Mouse (Mus musculus): Measurements from ENCODE around the gene Spata13. TPM values are rescaled to one million over a fixed set of nuclear protein-coding genes. Genes with fewer than 3 reads are reported as not detected.

Gene Spata13
- polyA plus RNA-seq, 1 experiment: 17.6 TPM

DNA sequence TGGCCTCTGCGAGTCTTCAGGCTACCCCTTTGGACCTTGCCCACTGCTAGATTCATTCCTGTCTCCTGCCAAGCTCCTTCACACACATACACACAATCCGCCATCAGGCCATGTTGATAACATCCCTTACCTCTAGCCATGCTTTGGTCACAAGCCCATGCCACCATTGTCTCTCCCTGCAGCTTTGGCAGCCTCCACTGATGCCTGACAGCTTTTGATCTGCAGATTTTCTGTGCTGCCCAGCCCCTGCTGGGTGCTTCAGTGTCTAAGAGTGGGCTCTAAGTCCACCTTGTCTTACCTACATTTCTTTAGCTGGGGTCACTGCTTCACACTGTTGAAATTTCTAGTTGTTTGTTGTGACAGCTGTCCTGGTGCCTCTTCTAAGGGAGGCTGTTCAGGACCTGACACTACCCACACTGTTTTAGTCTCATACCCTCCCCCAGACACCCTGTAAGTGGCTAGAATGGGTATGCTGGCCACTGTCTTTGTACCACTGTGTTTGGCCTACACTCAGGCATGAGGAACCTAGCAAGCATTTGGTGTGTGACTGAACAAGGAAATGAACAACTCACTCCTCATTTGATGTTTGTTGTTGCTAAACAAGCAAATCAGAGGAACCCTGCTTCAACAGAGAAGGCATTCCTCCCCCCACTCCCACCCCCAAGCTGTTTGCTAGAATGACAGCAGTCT is 43.0 kb downstream of the Spata13 start:
- DNase-seq (ENCODE audit: low read depth): no peak

DNA sequence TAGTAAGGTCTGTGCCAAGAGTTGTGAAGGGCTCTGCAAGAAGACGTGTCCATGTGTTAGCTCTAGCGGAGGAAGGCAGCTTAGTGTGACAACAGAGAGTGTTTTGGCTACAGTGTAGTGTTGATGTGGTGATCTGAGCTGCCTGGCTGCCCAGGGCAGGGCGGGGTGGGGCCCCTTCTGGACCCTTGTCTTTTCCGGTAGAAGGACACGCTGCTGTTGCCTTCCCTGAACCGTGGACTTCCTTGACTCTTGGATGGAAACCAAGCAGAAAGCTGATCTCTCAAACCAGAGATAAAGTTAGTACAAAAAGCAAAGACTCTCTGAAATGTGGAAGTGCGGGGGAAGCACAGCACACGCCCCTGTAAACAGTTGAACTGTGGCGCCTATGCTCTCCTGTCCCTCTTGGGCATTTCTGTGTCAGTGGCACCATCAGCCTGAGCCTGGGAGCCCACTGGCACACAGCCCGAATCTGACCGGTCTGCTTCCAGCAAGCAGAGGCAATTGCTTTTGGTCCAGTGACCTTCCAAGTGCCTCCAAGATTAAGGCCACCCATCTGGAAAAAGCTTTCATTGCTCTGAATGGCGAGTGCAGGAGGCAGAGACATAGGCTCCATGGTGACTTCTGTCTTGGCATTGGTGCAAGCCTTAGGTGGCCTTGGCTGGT is 48.7 kb downstream of the Spata13 start:
- DNase-seq (ENCODE audit: low read depth): no peak

DNA sequence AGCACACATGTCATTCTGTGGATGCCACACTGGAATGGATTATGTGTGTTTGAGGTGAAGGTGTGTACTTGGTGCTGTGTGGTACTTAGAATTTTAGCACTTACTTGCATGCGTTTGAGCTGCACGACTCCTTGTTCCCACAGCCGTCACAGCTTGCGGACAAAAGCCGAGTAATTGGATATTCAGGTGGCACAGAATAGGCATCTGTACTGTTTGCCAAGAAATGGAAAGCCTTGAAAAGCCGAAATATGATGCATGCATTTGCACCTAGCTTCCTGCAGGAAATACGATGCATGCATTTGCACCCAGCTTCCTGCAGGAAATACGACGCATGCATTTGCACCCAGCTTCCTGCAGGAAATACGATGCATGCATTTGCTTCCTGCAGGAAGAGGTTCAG is 50.2 kb downstream of the Spata13 start:
- DNase-seq (ENCODE audit: low read depth): no peak

DNA sequence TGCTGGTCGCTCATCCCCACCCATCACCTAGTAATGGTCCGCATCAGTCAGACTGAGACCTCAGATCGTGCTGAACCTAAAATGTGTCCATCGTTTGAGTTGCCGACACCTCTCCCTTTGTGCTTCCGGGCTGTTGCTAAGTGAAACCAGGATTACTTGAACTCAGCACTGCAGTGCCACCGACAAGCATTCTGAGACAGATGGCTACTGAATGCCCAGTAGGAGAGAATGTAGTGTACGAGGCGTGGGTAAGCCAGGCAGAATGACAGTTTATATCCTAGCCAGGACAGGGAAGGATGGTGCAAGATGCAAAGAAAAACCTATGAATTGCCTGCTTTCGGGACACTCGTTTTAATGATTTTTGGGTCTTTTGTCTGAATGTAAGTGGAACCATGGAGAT is 52.9 kb downstream of the Spata13 start:
- DNase-seq (ENCODE audit: low read depth): no peak

DNA sequence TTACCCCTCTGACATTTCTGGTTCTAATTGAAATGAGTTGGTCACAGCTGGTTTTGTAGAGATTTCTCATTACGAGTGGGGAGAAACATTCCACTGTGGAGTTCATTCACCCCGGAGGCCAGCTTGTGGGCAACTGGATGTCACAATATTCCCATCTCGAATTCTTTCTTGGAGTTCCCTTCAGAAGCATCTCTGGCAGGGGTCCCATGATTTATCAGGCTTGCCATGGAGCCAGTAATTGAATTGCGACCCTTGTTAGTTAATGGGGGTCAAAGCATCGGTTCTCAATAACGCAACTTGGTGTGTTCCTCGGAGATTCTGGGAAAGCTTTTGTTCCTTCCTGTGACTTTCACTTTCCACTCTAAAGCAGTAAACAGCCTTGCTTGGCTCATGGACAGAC is 53.4 kb downstream of the Spata13 start:
- no peak for DNase-seq (ENCODE audit: low read depth)

DNA sequence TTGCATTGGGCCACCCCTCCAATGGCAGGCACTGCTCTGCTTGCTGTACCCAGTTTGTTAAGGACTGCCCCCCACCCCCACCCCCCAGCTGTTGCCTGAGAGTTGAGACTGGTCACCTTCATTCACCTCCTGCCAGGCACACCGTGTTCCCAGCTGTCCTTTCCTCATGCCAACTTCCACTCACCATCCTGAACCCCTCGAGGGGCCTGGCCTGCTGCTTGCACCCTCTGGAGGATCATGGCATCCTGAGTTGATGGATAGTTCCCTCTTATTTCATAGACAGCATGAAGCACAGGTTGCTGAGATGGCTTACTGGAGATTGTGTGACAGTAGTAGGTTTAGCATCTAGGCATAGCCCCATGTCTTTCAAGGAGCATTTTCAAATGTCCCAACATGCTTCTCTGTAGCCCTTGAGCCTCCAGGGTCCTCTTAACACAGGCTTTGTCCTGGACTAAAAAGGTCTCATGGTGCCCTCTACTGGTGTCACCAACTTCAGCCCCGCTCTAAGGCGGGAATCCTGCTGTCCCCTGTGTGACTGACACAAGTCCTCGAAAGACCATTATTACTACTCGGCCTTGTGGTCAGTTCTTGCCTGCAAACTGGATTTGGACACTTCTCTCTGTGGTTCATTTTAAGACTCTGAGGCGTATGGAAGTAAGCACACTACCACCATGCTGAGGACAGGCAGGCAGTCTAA is 54.9 kb downstream of the Spata13 start:
- no peak for DNase-seq (ENCODE audit: low read depth)

DNA sequence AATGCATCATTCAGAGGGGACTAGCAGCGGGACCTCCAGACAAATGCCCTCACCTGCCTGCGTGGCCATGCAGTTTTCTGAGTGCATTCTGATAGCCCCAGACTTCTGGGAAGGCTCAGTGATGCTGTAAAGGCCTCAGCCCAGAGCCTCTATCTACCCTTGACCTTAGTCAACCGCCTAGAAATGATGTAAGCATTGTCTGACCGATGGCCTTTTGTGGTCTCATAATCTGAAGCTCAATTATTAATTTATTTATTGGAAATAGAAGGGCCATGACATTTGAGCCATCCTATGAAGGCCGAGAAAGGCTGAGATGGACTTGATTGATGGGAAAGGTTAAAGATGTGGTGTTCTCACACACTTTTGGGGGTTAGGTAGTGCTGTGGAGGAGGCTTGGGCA is 56.0 kb downstream of the Spata13 start:
- no peak for DNase-seq (ENCODE audit: low read depth)

DNA sequence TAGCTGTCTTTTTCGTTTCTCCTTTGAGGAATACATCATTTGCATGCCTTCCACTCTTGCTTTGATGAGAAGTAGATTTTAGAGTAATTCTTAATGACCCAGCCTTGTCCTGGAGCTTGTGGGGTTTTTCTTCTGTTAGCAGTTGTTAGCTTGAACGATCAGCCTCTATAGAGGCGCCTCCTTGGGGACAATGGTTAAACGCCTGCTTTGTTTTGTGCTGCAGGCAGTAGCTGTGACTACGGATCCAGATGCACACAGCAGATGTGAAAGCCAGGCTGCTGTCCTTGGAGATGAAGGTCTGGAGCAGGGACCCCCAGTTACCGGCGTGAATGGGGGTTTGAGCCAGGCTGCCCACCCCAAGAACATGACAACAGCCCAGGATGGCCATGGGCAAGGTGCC is 56.8 kb downstream of the Spata13 start:
- no peak for DNase-seq (ENCODE audit: low read depth)

DNA sequence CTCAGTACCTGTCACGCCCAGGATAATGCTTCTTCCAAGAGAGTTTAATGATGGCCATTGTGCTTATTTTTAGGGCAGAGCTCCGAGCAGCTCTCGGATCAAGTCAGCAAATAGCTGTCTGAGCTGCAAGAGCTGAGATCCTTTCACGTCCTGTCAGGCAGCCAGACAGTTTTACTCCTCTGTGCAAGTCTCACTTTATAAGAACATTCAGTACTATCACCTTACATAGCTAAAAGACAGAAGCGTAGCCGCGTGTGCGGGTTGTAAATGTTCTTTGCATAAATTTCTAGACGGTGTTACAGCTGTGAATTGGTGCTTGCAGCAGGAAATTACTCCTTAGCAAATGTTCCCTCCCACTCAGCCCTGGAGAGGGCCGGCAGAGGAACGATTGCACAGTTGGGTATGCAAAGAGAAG is 59.3 kb downstream of the Spata13 start:
- DNase-seq (ENCODE audit: low read depth): no peak

DNA sequence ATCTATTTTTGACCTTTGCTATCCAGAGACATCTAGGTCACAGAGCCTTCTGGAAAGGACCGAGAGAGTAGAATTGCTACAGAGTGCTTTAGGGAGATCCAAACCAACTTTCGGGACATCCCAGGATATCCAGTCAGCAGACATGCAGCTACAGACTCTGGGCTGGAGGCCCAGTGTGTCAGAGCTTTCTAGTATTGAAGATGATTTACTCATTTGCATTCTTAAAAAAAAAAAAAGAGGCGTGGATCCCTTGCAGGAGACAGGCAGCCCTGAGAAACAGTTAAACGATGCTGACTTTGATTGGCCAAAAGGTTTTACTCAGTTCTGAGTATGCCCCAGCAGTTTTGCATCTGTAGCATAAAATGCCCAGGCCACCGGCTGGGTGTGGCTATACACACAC is 59.9 kb downstream of the Spata13 start:
- DNase-seq (ENCODE audit: low read depth): no peak

DNA sequence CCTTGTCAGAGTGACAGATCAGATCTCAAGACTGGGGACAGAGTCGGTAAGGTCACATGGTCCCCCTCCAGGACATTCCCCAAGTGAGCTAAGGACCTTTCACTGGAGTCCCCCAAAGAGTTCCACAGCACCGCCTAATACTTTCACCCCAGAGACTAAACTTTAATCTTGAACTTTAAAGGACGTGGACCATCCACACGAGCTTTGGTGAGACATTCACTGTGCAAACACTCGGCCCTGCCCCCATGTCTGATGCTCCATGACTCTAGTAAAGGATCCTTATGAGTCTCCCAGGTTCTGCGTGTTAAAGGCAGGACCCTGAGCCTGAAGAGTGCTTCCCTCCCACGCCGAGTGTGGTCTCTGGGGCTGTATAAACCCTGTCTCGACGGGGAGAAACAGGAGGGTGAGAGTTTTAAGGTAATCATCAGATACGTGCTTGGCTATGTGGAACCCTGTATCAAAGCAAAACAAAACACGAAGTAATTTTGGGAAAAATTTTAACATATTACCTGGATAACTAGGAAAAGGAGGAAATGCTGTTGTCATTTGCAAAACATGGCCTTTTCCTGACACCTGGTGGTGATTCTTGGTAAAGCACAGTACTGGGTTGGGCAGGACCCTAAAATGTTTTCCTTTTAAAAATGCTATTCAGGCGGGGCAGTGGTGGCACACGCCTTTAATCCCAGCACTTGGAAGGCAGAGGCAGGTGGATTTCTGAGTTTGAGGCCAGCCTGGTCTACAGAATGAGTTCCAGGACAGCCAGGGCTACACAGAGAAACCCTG is 60.6 kb downstream of the Spata13 start:
- DNase-seq (ENCODE audit: low read depth): no peak

DNA sequence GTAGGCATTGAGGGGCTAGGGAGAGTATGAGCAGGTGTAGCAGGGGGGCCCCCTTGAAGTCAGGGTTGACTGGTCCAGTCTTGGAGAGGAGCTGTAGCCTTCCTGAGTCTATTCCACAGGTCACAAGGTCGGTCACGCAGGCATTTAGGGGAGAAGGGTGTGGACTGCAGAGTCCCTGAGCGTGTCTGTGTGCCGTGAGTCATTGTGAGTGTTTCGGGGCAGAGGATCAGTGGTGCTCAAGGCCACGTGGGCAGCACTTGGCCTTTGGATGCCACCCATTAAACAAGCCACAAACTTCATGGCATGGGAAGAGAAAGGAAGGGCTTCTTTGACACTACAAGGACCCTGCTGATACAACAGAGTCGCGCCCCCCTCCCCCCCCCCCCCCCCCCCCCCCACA is 63.5 kb downstream of the Spata13 start:
- no peak for DNase-seq (ENCODE audit: low read depth)

DNA sequence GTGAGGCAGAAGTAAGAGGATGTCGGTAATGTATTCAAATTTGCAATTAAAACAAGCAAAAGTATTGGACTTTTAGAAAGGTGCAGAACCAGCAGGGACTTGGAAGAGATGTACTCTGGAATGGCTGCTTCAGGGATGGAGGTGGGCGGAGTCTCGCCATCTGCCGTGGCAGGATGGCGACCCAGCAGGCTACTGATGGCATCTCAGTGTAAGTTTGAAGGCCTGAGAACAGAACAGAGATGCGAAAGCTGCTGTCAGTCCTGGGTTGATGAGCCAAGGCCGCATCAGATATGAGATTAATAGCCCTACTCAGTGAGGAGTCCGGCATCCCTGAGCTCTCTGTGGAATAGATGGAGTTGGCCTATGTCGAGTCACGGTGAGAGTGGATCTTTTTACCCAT is 65.2 kb downstream of the Spata13 start:
- no peak for DNase-seq (ENCODE audit: low read depth)

DNA sequence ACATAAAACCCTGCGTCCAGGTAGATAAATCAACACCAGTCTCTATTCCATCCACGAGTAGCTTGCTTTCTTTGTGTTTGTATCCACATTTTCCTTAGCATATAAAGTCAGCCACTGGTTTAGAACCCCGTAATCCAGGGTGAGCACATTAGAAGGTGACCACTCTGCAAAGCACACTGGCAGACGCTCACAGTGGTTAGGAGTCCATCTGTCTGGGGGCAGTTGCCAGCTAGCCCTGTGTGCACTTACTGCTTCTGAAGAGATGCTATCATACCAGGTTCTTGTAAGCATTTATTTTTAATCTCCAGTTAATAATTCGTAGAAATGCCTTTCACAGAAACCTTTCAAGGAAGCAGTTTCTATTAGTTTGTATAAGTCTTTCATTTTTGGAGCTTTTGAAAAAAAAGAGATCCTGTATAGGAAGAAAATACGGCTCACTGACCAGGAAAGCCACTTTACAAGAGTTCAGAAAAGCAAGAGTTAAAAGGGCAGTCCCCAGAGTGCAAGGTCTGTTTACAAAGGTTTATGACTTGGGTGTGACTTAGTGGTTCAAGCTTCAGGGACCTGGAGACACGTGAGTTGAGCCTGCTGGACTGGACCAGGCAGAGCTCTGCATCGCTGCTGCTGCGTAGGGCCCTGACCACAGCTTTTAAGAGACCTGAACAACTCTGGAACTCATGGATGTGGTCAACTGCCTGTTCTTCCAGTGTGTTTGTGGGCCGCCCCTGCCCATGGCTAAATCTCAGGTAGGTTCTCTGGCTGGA is 68.8 kb downstream of the Spata13 start:
- DNase-seq (ENCODE audit: low read depth): no peak

DNA sequence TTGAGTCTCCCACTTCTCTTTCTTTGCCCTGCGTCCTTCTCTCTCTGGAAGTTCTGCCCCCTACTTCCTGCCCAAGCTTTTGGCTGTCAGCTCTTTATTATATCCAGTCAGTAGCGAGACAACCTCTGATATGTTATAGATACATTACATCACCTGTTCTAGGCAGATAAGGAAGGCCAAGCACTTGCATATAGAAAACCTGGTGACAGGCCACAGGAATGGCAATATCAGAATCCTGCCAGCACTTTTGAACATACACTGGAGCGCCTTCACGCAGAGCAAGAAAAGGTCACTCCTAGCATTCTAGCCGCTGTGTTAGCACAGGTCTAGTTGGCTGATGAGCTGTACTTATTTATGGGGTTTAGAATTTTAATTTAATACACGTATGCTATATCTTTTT is 70.7 kb downstream of the Spata13 start:
- DNase-seq (ENCODE audit: low read depth): no peak

DNA sequence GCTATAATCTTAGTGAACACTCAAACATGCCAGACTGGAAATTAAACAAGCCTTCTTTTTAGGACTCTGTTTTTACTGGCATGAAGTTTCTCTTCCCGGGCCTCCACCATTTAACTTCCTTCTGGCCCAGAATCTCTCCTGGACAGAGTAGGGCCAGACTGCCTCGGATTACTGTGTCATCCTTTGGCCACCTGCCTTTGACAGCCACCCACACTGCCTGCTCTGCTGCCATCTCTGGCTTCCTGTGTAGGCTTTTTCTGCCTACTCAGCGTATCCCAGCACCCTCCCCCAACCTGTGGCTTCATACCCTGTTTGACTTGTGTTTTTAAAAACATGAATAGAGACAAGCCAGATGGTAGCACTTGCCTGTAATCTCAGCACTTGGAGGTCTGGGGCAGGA is 71.2 kb downstream of the Spata13 start:
- peak; percentile 92 for DNase-seq (ENCODE audit: low read depth)

DNA sequence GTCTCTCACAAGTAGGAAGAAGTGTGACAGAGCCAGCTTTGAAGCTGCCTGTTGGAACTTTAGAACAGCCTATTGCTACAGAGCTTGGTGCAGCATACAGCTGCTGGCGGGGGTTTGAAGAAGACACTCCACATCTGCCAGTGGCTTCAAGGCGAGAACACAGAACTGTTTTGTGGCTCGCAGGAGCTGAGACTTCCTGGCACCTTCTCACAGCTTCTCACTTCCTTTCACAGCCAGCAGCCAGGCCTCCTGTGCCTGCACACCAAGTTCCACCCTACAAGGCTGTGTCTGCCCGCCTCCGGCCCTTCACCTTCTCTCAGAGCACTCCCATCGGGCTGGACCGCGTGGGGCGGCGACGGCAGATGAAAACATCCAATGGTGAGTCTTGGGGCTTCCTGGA is 75.4 kb downstream of the Spata13 start:
- DNase-seq (ENCODE audit: low read depth): no peak

DNA sequence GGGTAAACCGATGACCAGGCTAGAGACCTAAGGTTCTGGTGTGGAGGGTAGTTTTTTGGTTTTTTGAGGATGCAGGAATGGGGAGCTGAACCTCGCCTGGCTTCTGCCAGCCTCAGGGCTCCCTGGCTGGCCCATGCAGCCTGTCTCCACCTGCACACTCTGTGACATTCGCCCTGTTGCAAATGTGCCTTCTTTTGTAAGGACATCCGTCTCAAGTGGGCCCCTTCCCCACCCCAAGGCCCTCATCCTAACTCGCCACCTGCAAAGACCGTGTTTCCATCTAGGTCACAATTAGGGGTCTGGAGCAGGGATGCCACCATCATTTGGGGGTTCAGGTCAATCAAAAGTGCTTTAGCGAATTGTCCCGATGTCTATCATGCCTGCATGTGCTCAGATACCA is 75.9 kb downstream of the Spata13 start:
- DNase-seq (ENCODE audit: low read depth): no peak

DNA sequence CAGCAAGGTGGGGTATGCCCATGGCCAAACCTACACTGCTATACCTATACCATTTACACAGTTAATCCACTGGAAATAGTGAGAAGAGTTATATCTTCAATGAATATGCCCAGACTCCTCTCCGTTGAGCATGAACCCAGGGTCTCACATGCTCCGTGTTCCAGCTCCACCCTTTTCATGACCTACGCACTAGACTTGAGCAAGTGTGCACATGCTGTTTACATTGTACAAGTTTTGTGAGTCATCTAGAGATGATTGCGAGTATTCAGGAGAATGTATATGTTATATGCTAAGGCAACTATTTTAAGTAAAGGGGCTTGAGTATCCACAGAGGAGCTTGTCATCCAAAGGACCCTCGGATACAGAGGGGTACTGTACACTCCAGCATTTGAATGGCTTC is 77.4 kb downstream of the Spata13 start:
- DNase-seq (ENCODE audit: low read depth): no peak

DNA sequence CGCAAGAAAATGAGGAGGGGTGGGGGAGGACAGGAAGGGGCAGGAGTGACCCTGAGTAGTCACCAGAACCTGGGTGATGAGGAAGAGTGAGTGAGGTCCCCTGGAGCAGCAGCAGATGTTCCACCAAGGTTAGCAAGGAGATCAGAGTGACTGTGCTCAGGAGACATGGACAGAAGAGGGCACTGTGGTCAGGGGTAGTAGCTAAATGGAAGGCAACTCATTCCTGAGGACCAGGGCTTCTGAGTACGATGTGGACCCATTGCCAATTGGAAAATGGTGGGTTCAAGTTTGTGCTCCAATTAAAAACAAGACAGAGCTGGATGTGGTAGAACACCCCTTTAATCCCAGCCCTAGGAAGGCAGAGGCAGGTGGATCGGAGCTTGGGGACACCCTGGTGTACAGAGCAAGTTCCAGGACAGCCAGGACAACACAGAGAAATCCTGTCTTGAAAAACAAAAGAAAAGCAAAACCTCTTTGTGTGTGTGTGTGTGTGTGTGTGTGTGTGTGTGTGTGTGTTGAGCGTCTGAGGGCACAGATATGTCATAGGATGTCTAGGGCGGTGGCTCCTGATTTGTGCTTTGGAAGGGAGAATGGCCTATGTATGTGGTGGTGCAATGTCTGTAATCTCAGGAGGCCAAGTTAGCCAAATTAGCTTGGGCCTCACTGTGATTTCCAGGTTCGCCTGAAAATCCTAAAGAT is 77.9 kb downstream of the Spata13 start:
- no peak for DNase-seq (ENCODE audit: low read depth)

DNA sequence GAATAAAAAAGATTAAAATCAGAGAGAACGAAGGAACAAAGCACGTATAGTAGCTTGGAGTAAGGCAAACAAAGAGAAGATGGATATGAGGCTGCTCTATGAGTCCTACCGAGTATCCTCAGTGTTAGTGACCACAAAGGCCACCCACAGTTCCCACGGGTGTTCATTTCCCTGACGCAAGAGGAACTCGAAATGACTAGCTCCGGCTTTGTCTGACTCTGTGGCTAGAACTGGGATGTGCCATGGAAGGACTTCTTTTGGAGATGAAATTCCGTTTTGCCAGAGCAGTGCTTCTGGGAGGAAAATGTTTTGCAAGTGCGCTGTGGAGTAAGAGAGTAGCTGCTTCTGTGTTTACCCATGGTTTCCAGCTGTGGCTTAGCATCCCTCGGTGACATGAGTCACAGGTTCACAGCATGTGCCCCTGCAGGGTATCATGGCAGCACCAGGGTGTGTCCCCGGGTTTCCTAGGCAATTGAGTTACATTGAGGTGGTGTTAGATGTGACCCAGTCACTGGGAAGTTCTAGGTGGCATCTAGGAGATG is 78.6 kb downstream of the Spata13 start:
- DNase-seq (ENCODE audit: low read depth): no peak

Data from gonadal fat pad, adult 2 months (tissue).